Mouse (Mus musculus): ENCODE measurements around the gene H2-D1. TPM values are rescaled to one million over a fixed set of nuclear protein-coding genes. Genes with fewer than 3 reads are reported as not detected.

The H2-D1 gene
- polyA plus RNA-seq, 1 experiment from 2014 or later = 51.7 TPM

GRCm38 (mm10) chr17:35252619-35253292 lies 9.8 kb upstream of the H2-D1 start:
- ATAC-seq (ENCODE audit: low read depth) = no peak
- 80% methylated on average over 18 of the region's 18 CpGs for WGBS
- peaks cover 65% of the 10 kb centered on the region for H3K36me3 ChIP-seq (ENCODE audit: control insufficient read depth, insufficient read depth, low read length)

GRCm38 (mm10) chr17:35253293-35254093 lies 9.0 kb upstream of the H2-D1 start:
- WGBS = 84% methylated on average over 31 of the region's 32 CpGs

More at GRCm38 (mm10) chr17:35252619-35253292, 9.8 kb upstream of the H2-D1 start:
- H3K4me3 ChIP-seq (ENCODE audit: low read depth, low read length) = no peak overlapping the region
- no peak overlapping the region for H3K9ac ChIP-seq (ENCODE audit: low read depth, low read length)
- H3K27ac ChIP-seq (replicated peaks; ENCODE audit: low read depth, low read length) = no peak overlapping the region
- H3K9me3 ChIP-seq (ENCODE audit: control insufficient read depth, low read length) = no peaks in the 10 kb centered on the region
- no peak overlapping the region for H3K4me2 ChIP-seq (ENCODE audit: low read depth, low read length)
- no peaks in the 10 kb centered on the region for H3K4me1 ChIP-seq (ENCODE audit: control insufficient read depth, insufficient read depth, low read length)
- H3K27me3 ChIP-seq (replicated peaks; ENCODE audit: control insufficient read depth, insufficient read depth, low read length) = no peaks in the 10 kb centered on the region
- no peak for DNase-seq (ENCODE audit: low spot score)

GRCm38 (mm10) chr17:35254241-35255098 lies 8.1 kb upstream of the H2-D1 start:
- Histone ChIP-seq H3K27me3 (replicated peaks; ENCODE audit: control insufficient read depth, insufficient read depth, low read length) (no peaks in the 10 kb centered on the region; the same call in 1 of the 2 replicates), H3K4me3 (ENCODE audit: low read depth, low read length) (no peak overlapping the region), H3K27ac (replicated peaks; ENCODE audit: low read depth, low read length) (no peak overlapping the region), H3K9me3 (ENCODE audit: control insufficient read depth, low read length) (no peaks in the 10 kb centered on the region), H3K36me3 (ENCODE audit: control insufficient read depth, insufficient read depth, low read length) (peaks cover 48% of the 10 kb centered on the region), H3K9ac (ENCODE audit: low read depth, low read length) (no peak overlapping the region), H3K4me1 (ENCODE audit: control insufficient read depth, insufficient read depth, low read length) (no peaks in the 10 kb centered on the region), H3K4me2 (ENCODE audit: low read depth, low read length) (no peak overlapping the region)
- DNase-seq (ENCODE audit: low spot score) (no peak), ATAC-seq (ENCODE audit: low read depth) (peak; percentile 38)
- 62% methylated on average over 11 of the region's 11 CpGs for WGBS

More at GRCm38 (mm10) chr17:35253293-35254093, 9.0 kb upstream of the H2-D1 start:
- peaks cover 57% of the 10 kb centered on the region for H3K36me3 ChIP-seq (ENCODE audit: control insufficient read depth, insufficient read depth, low read length)
- no peak overlapping the region for H3K9ac ChIP-seq (ENCODE audit: low read depth, low read length)
- no peaks in the 10 kb centered on the region for H3K4me1 ChIP-seq (ENCODE audit: control insufficient read depth, insufficient read depth, low read length)
- no peaks in the 10 kb centered on the region for H3K9me3 ChIP-seq (ENCODE audit: control insufficient read depth, low read length)
- H3K27me3 ChIP-seq (replicated peaks; ENCODE audit: control insufficient read depth, insufficient read depth, low read length) = no peaks in the 10 kb centered on the region
- DNase-seq (ENCODE audit: low spot score) (no peak), ATAC-seq (ENCODE audit: low read depth) (peak; percentile 8; the same call in 1 of the 2 replicates)
- no peak overlapping the region for H3K4me2 ChIP-seq (ENCODE audit: low read depth, low read length)
- H3K4me3 ChIP-seq (ENCODE audit: low read depth, low read length) = no peak overlapping the region
- no peak overlapping the region for H3K27ac ChIP-seq (replicated peaks; ENCODE audit: low read depth, low read length)

GRCm38 (mm10) chr17:35255301-35255700 lies 7.2 kb upstream of the H2-D1 start:
- WGBS = 65% methylated on average over 3 of the region's 3 CpGs
- no peak for ATAC-seq (ENCODE audit: low read depth)
- DNase-seq (ENCODE audit: low spot score) = no peak

GRCm38 (mm10) chr17:35255704-35256103 lies 6.8 kb upstream of the H2-D1 start:
- no peak overlapping the region for H3K9ac ChIP-seq (ENCODE audit: low read depth, low read length)
- no peak overlapping the region for H3K27ac ChIP-seq (replicated peaks; ENCODE audit: low read depth, low read length)
- no peak overlapping the region for H3K4me2 ChIP-seq (ENCODE audit: low read depth, low read length)
- H3K9me3 ChIP-seq (ENCODE audit: control insufficient read depth, low read length) = no peaks in the 10 kb centered on the region
- no peaks in the 10 kb centered on the region; the same call in none of the 2 replicates for H3K27me3 ChIP-seq (replicated peaks; ENCODE audit: control insufficient read depth, insufficient read depth, low read length)
- peaks cover 35% of the 10 kb centered on the region for H3K36me3 ChIP-seq (ENCODE audit: control insufficient read depth, insufficient read depth, low read length)
- no peak for ATAC-seq (ENCODE audit: low read depth)
- no peak overlapping the region for H3K4me3 ChIP-seq (ENCODE audit: low read depth, low read length)
- no peak for DNase-seq (ENCODE audit: low spot score)
- no peaks in the 10 kb centered on the region for H3K4me1 ChIP-seq (ENCODE audit: control insufficient read depth, insufficient read depth, low read length)
- WGBS = 52% methylated on average over 4 of the region's 4 CpGs

More at GRCm38 (mm10) chr17:35255301-35255700, 7.2 kb upstream of the H2-D1 start:
- Histone ChIP-seq H3K27me3 (replicated peaks; ENCODE audit: control insufficient read depth, insufficient read depth, low read length) (no peaks in the 10 kb centered on the region; the same call in none of the 2 replicates), H3K4me1 (ENCODE audit: control insufficient read depth, insufficient read depth, low read length) (no peaks in the 10 kb centered on the region), H3K27ac (replicated peaks; ENCODE audit: low read depth, low read length) (no peak overlapping the region), H3K4me3 (ENCODE audit: low read depth, low read length) (no peak overlapping the region), H3K9ac (ENCODE audit: low read depth, low read length) (no peak overlapping the region), H3K36me3 (ENCODE audit: control insufficient read depth, insufficient read depth, low read length) (peaks cover 39% of the 10 kb centered on the region), H3K4me2 (ENCODE audit: low read depth, low read length) (no peak overlapping the region), H3K9me3 (ENCODE audit: control insufficient read depth, low read length) (no peaks in the 10 kb centered on the region)

GRCm38 (mm10) chr17:35257378-35257777 lies 5.2 kb upstream of the H2-D1 start:
- H3K27me3 ChIP-seq (replicated peaks; ENCODE audit: control insufficient read depth, insufficient read depth, low read length) = peaks cover 10% of the 10 kb centered on the region
- no peaks in the 10 kb centered on the region for H3K4me1 ChIP-seq (ENCODE audit: control insufficient read depth, insufficient read depth, low read length)
- peaks cover 20% of the 10 kb centered on the region for H3K36me3 ChIP-seq (ENCODE audit: control insufficient read depth, insufficient read depth, low read length)
- DNase-seq (ENCODE audit: low spot score) (no peak), ATAC-seq (ENCODE audit: low read depth) (no peak)
- H3K27ac ChIP-seq (replicated peaks; ENCODE audit: low read depth, low read length) = no peak overlapping the region
- H3K4me2 ChIP-seq (ENCODE audit: low read depth, low read length) = no peak overlapping the region
- no peak overlapping the region for H3K9ac ChIP-seq (ENCODE audit: low read depth, low read length)
- 80% methylated on average over 1 of the region's 1 CpGs for WGBS
- no peak overlapping the region for H3K4me3 ChIP-seq (ENCODE audit: low read depth, low read length)
- H3K9me3 ChIP-seq (ENCODE audit: control insufficient read depth, low read length) = no peaks in the 10 kb centered on the region

- H3K27ac ChIP-seq (replicated peaks; ENCODE audit: low read depth, low read length) = no peak overlapping the region
- H3K4me1 ChIP-seq (ENCODE audit: control insufficient read depth, insufficient read depth, low read length) = no peaks in the 10 kb centered on the region
- no peaks in the 10 kb centered on the region for H3K9me3 ChIP-seq (ENCODE audit: control insufficient read depth, low read length)
- H3K4me2 ChIP-seq (ENCODE audit: low read depth, low read length) = peak overlapping the region; percentile 19
- DNase-seq (ENCODE audit: low spot score) (peak; percentile 90), ATAC-seq (ENCODE audit: low read depth) (no peak)
- peaks cover 14% of the 10 kb centered on the region for H3K36me3 ChIP-seq (ENCODE audit: control insufficient read depth, insufficient read depth, low read length)
- no peak overlapping the region for H3K9ac ChIP-seq (ENCODE audit: low read depth, low read length)
- H3K4me3 ChIP-seq (ENCODE audit: low read depth, low read length) = 0 out of 2 replicates have a peak overlapping the region, but pooled peaks have one; percentile 4
- peaks cover 16% of the 10 kb centered on the region for H3K27me3 ChIP-seq (replicated peaks; ENCODE audit: control insufficient read depth, insufficient read depth, low read length)
- 8% methylated on average over 17 of the region's 17 CpGs for whole genome bisulfite sequencing
Measured at GRCm38 (mm10) chr17:35257824-35258491, 4.6 kb upstream of the H2-D1 start.

All from embryonic facial prominence, embryonic 14.5 days (tissue).